Mouse (Mus musculus) kidney, adult 18-20 months (tissue): ENCODE data around the gene Atp5e.

Experiments
- DNase-seq: peaks from one replicate; pipeline ENCODE4 v3.0.0; 2021

Gene Atp5e

DNA sequence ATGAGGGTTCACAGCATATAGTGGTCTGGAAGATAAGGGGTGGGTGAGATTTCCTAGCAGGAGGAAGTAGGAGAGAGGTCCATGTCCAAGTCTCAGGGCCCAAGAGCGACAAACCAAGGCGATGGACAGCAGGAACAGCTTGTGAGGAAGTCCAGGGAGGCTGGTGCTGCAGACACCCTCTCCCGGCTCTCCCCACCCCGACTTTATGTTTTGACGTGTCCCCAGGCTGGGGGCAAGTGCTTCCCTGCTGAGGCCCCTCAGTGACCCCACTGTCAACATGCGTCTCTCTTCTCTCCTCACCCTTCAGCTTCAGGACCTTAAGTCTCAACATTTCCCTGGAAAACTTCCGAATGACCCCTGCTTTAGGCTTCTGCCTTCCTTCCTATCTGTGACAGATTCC lies 50.8 kb downstream of the Atp5e start:
- DNase-seq, result no peak
